Mouse (Mus musculus): ENCODE measurements around the gene Ngly1. TPM values are rescaled to one million over a fixed set of nuclear protein-coding genes. Genes with fewer than 3 reads are reported as not detected.

Gene Ngly1
- total RNA-seq, 2 experiments from 2014 or later: 32.9 to 33.5 TPM

DNA sequence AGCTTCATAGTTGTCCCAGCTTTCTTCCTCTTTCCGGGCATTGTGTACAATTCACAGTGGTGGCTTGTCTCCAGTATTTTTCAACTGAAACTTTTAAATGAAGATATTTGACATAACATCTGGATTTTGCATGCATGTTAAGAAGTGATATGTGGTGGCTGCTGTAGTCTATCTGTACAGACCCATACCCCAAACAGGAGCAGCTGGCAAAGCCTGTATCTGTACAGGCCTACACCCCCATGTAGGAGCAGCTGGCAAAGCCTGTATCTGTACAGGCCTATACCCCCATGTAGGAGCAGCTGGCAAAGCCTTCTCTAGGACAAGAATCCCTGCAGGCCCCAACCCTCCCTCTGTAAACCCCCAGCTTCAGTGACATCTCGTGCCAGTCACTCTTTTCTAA is 65.8 kb downstream of the Ngly1 start:
- intact Hi-C loops (cut with DNase I): no loop called here
- DNase-seq (ENCODE audit: low spot score in 2 of 2): no peak

DNA sequence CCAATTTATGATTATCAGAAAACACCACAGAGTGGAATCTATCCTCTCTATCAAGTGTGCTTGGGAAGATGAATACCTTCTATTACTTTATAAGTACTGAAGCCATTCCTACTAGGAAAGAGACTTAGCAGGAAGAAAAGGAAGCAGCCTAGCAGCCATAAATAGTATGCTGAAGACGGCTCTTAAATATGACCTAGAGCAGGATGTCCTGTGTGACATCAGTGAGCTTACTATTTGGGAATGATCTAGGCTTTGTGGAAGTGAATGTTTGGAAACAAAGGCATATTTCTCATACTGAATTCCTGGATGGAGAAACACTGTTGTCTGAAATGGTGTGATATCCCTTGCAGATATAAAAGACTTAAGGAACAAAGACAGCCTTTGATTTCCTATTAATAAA is 67.6 kb downstream of the Ngly1 start:
- intact Hi-C loops (cut with DNase I): no loop called here

DNA sequence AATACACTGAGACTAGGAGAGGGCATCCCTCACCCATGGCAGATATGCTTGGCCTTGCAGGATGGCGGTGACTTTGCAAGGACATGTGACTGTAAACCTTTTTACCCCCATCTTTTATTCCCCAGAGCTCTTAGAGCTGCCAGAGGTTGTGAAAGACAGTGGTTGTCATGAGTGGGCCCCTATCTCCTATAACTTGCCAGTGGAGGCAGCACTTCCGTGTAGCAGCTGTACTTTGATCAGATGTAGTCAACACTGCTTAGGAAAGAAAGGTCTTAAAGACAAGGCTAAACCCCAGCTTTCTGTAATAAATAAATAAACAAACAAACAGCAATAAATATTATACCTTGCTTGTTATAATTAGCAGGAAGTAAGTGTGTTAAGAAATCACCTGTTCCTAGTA is 70.7 kb downstream of the Ngly1 start:
- intact Hi-C loops (cut with DNase I): no loop called here
- no peak for DNase-seq (ENCODE audit: low spot score in 2 of 2)

More for the DNA sequence above, 67.6 kb downstream of the Ngly1 start:
- DNase-seq (ENCODE audit: low spot score in 2 of 2): no peak

DNA sequence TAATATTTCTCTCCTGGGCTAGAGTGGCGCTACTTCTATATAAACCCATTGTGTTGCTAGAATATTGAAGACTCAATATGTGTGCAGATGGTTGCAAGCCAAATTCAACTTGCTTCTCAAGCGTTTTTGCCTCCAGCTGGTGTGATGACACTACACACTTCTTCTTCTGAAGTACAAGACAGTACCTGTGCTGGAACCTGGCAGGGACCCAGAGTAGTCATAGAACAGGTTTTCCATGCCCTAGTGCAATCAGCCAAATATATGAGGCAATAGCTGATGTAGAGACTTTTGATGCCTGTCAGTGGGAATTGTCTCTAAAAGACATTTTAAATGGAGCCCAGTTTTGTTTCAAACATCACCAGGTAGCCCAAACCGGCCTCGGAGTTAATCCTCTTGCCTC is 75.3 kb downstream of the Ngly1 start:
- intact Hi-C loops (cut with DNase I): no loop called here
- DNase-seq (ENCODE audit: low spot score in 2 of 2): no peak

DNA sequence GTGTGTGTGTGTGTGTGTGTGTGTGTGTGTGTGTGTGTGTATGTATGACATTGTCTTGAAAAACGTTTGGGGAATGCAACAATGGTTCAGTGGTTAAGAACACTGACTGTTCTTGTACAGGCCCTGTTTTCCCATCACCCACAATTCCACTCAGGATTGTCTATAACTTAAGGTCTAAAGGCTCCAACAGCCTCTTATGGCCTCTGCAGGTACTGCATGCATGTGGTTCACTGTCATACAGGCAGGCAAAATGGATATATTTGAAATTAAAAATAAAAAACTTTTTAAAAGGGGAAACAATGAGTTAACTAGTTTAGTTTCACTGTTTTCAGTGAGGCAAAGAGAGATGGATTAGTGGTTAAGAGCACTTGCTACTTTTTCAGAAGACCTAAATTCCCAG is 76.1 kb downstream of the Ngly1 start:
- intact Hi-C loops (cut with DNase I): no loop called here
- no peak for DNase-seq (ENCODE audit: low spot score in 2 of 2)

DNA sequence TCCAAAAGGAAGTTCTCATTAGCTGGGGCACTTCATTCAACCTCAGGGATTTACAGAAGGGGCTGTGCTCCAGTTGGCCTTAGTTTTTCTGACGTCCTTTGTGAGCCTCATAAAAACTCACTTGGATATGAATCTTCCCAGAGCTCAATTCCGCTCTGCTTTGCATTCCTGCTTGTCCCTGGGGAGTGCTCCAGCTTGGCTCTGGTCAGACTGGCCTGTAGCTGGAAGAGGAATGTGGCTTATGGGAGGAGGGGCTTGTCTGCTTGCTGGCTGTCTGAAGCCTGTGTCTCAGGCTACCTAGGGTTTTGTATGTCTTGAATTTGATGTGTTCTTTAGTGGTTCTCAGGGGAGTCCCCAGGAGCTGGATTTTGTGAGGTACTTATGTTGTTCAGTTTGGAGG is 79.5 kb downstream of the Ngly1 start:
- intact Hi-C loops (cut with DNase I): no loop called here
- DNase-seq (ENCODE audit: low spot score in 2 of 2): no peak

DNA sequence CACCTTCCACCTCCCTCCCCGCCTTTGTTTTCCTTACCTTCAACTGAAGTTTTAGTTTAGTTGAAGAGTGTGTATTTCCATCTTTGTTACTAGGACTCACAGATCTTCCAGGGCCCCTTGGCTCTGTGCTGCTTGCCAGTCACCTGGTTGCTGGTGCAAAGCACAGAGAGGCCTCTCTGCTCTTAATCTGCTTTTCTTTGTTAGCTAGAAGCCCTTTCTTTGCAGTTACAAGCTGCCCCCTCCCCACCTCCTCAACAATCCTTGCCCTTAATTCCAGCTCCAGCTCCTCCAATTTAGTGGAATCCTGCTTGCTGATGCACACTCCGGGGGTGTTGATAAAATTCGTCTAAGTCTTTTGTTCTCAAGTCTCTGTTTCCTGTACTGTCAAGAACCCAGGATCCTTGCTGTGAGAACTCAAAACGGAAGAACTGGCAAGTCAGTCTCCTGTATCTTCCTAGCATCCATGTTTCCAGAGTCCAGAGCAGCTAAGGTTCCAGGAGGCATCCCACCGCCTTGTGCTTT is 79.9 kb downstream of the Ngly1 start:
- no peak for DNase-seq (ENCODE audit: low spot score in 2 of 2)
- intact Hi-C loops (cut with DNase I): no loop called here

DNA sequence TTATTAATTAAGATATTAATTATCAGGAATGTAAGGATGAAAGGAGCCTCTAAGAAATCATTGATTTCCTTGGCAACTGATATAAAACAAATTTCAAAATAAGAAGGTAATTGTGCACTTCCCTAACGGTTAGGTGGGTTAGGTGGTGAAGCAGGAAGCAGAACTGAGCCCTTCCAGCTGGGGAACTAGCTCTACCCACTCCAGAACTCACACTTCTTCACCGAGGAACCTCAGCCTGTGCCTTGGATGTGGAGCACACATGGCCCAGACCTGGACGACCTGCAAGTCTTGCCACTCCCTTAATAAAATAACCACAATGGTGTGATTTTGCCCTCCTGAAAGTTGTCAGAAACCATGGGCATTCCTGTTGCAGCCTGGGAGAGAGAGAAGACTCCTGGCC is 80.7 kb downstream of the Ngly1 start:
- intact Hi-C loops (cut with DNase I): no loop called here
- DNase-seq (ENCODE audit: low spot score in 2 of 2): no peak

DNA sequence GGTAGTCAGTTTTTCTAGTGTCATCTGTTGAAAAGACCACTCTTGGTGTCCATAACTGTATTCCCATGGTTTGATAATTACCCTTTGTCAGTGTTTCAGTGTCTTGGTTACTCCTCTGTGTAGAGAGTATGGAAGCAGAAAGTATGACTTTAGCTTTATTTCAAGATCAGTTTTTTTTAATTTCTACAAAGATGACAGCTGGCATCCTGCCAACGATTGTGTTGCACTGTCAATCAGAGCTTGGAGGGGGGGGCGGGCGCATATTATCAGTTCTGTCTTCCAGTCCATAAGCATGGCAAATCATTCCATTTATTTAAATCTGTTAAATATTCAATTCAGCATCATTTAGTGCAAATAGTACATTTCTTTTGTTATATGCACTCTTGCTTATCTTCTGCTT is 85.2 kb downstream of the Ngly1 start:
- DNase-seq (ENCODE audit: low spot score in 2 of 2): no peak
- intact Hi-C loops (cut with DNase I): no loop called here

DNA sequence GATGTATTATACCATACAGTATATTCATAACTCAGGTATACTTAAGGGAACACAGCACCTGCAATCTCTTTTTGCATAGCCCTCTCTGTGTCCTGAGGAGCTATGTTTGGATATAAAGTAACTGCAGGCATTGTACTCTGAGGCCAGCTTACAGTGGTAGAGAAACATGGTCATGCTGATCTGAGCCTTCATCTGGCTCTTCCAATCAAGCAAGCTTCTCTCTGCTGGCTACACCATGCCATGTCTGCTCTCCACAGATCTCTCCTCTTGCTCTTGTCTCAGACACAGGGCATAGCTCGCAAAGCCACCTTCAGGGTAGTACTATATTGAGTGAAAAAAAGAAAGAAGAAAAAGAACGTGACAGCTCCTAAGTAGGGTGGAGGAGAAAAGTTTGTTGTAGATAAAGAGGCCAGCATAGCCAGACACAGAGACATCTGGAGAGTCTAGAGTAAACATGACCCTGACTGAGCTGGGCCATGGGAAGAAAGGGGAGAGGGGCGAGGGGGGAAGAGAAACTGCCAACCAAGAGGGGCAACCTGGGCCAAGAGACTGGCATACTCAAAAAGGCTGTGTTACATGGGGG is 86.8 kb downstream of the Ngly1 start:
- intact Hi-C loops (cut with DNase I): no loop called here

DNA sequence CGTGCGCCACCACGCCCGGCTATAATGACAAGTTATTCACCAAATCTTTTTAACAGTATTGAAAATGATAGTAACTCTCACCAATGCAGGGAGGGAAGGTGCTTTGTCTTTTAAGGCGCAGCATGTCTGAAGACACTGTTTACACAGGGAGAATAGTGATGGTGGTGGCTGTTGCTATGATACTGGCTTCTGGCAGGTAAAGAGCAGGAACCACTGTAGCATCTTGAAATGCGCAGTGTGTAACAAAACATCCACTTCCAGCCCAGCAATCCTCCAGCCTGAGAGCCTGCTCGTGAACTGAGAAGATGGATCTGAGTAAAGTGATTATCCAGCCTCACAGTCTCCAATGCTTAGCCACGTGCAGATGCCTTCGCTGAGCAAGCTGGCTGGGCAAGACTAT is 98.4 kb downstream of the Ngly1 start:
- no peak for DNase-seq (ENCODE audit: low spot score in 2 of 2)
- intact Hi-C loops (cut with DNase I): no loop called here

More for the DNA sequence above, 86.8 kb downstream of the Ngly1 start:
- DNase-seq (ENCODE audit: low spot score in 2 of 2): no peak

DNA sequence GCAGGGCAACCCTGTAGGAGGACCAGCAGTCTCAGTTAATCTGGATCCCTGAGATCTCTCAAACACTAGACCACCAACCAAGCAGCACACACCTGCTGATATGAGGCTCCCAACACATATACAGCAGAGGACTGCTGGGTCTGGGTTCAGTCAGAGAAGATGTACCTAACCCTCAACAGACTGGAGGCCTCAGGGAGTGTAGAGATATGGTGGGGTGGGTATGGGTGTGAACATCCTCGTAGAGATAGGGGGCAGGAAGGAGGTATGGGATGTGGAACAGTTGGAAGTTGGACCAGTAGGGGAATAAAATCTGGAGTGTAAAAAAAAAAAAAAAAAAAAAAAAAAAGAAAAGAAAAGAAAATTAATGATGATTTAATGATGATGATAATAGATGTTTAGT is 110.6 kb downstream of the Ngly1 start:
- DNase-seq (ENCODE audit: low spot score in 2 of 2): no peak
- intact Hi-C loops (cut with DNase I): no loop called here

Other genes starting within 250 kb of the Ngly1 start
- gene Oxsm, start 528 bp downstream of the Ngly1 start, total RNA-seq (2021): 10 to 100 TPM in 1 of 2 experiments, 1 to 10 TPM in 1; 9.2 to 10.7 TPM
- gene Top2b, start 115.9 kb downstream of the Ngly1 start, total RNA-seq (2021): 100 to 1,000 TPM; 119 to 127 TPM